Mouse (Mus musculus) lung, postnatal 0 days (tissue): ENCODE results near the gene Pced1b. TPM values are rescaled to one million over a fixed set of nuclear protein-coding genes. Genes with fewer than 3 reads are reported as not detected.

ENCODE experiments used
- ATAC-seq: fragments of 200-750 bp; cut with Nextera tagmentation; 2 replicates; pipeline ENCODE4 v1.8.0; 2017; ENCODE audit warnings: moderate library complexity
- DNase-seq: peaks from one replicate; pipeline ENCODE4 v3.0.0-alpha.2; 2016; ENCODE audit warnings: low spot score
- H3K27ac ChIP-seq: fragments of 300-500 bp; sonication (generic); 2 replicates; pipeline ENCODE4 v1.5.1; 2014; ENCODE audit warnings: antibody characterized with exemption, mild to moderate bottlenecking, low read length, mixed read lengths
- H3K27me3 ChIP-seq: fragments of 300-500 bp; sonication (generic); replicated peaks from 2 replicates; pipeline ENCODE4 v1.6.1; 2014; ENCODE audit warnings: low read length, mixed read lengths; ENCODE audit not compliant: insufficient read depth
- H3K36me3 ChIP-seq: fragments of 300-500 bp; sonication (generic); 2 replicates; pipeline ENCODE4 v1.6.1; 2014; ENCODE audit warnings: low read length, mixed read lengths; ENCODE audit not compliant: insufficient read depth
- H3K4me1 ChIP-seq: fragments of 300-500 bp; sonication (generic); 2 replicates; pipeline ENCODE4 v1.6.1; 2014; ENCODE audit warnings: antibody characterized with exemption, low read depth, low read length, mixed read lengths; ENCODE audit not compliant: insufficient read depth
- H3K4me2 ChIP-seq: fragments of 300-500 bp; sonication (generic); replicated peaks from 2 replicates; pipeline ENCODE4 v1.6.1; 2014; ENCODE audit warnings: low read depth, mild to moderate bottlenecking, low read length, moderate library complexity, mixed read lengths
- H3K4me3 ChIP-seq: fragments of 300-500 bp; sonication (generic); 2 replicates; pipeline ENCODE4 v1.5.1; 2014; ENCODE audit warnings: low read depth, low read length
- H3K9ac ChIP-seq: fragments of 300-500 bp; sonication (generic); replicated peaks from 2 replicates; pipeline ENCODE4 v1.6.1; 2014; ENCODE audit warnings: low read depth, mild to moderate bottlenecking
- H3K9me3 ChIP-seq: fragments of 300-500 bp; sonication (generic); 2 replicates; pipeline ENCODE4 v1.6.1; 2016; ENCODE audit warnings: low read length, mixed read lengths
- CTCF ChIP-seq: IDR thresholded peaks from 2 replicates; pipeline ENCODE4 v1.5.1; 2016; ENCODE audit warnings: antibody characterized with exemption, mild to moderate bottlenecking
- EP300 ChIP-seq: IDR thresholded peaks from 2 replicates; pipeline ENCODE4 v1.6.1; 2016; ENCODE audit warnings: antibody characterized with exemption, mild to moderate bottlenecking, control low read depth
- WGBS: fragments of 180-500 bp; shearing (Covaris S2); extraction: QIAGEN DNeasy Blood & Tissue Kit; methylation state at CpG from one replicate; pipeline ENCODE4 v1.1.7; 2014; 5-methylcytosine and 5-hydroxymethylcytosine counted together
- polyA plus RNA-seq: library from polyadenylated mRNA; unstranded; fragments of >200 nt; fragmentation: Nextera tagmentation; extraction: Ambion mirVana; gene quantifications from 2 replicates; pipeline ENCODE4 v1.2.1, GENCODE M21; 2015

The Pced1b gene
- polyA plus RNA-seq, 1 experiment from 2014 or later, result 9.0 TPM

GRCm38 (mm10) chr15:97348566-97349315 lies 101.8 kb downstream of the Pced1b start:
- Histone ChIP-seq H3K4me1 (peaks cover 15% of the 10 kb centered on the region), H3K4me2 (no peak overlapping the region), H3K27me3 (no peaks in the 10 kb centered on the region), H3K27ac (no peak overlapping the region), H3K9ac (no peak overlapping the region), H3K4me3 (no peak overlapping the region), H3K36me3 (no peaks in the 10 kb centered on the region), H3K9me3 (no peaks in the 10 kb centered on the region)
- peak; percentile 9; the same call in 1 of the 2 replicates for ATAC-seq
- DNase-seq, result peak; percentile 44
- 57% methylated on average over 24 of the region's 24 CpGs for WGBS
- no peak for TF ChIP-seq EP300
- TF ChIP-seq CTCF, result no peak

DNA sequence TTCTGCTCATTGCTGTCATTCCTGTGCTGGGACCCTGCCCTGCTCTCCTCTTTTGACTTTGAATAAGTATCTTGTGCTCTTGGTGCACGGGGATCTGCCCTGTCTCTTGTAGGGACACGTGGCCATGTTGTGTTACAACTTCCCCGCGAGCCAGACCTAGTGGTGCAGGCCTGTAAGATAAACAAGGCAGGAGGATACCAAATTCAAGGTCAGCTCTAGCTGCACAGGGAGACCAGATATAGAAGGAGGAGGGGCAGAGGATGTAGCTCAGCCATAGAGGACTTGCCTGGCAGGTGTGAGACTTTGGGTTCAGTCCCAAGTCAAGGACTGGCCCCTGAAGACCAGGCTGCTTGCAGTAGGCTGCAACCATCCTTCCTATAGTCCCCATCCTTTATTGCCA lies 103.6 kb downstream of the Pced1b start:
- Histone ChIP-seq H3K4me1 (peaks cover 15% of the 10 kb centered on the region), H3K36me3 (no peaks in the 10 kb centered on the region), H3K9me3 (no peaks in the 10 kb centered on the region), H3K9ac (no peak overlapping the region), H3K27ac (peak overlapping the region; percentile 64), H3K4me2 (no peak overlapping the region), H3K4me3 (no peak overlapping the region), H3K27me3 (no peaks in the 10 kb centered on the region)
- DNase-seq (no peak), ATAC-seq (peak; percentile 43)
- 40% methylated on average over 4 of the region's 4 CpGs for WGBS
- TF ChIP-seq EP300 (no peak), CTCF (no peak)

- Histone ChIP-seq H3K9me3 (no peaks in the 10 kb centered on the region), H3K4me1 (peaks cover 15% of the 10 kb centered on the region), H3K36me3 (no peaks in the 10 kb centered on the region), H3K4me3 (no peak overlapping the region), H3K27me3 (no peaks in the 10 kb centered on the region), H3K4me2 (no peak overlapping the region), H3K9ac (no peak overlapping the region), H3K27ac (peak overlapping the region; percentile 64)
- TF ChIP-seq EP300, result peak; percentile 85
- TF ChIP-seq CTCF, result no peak
- peak; percentile 96 for DNase-seq
- WGBS, result 11% methylated on average over 8 of the region's 8 CpGs
- peak; percentile 93 for ATAC-seq
Observed at GRCm38 (mm10) chr15:97351016-97351415, 104.1 kb downstream of the Pced1b start.

DNA sequence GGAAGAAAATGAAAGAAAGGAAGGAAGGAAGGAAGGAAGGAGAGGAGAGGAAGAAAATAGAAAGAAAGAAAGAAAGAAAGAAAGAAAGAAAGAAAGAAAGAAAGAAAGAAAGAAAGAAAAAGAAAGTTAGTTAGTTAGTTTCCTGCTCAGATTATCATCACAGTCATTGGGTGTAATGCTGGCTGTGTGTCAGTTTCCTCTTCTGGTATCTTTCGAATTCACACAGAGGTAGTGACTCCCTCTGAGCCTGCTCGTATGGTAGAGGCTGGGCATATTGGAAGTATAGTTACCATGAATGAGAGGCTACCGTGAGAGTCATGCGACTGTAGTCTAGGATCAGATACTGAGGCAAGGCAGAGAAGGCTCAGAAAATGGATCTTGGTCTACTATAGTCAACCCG lies 104.8 kb downstream of the Pced1b start:
- Histone ChIP-seq H3K9me3 (no peaks in the 10 kb centered on the region), H3K9ac (no peak overlapping the region), H3K27ac (0 out of 2 replicates have a peak overlapping the region, but pooled peaks have one; percentile 48), H3K27me3 (no peaks in the 10 kb centered on the region), H3K4me3 (no peak overlapping the region), H3K36me3 (no peaks in the 10 kb centered on the region), H3K4me2 (no peak overlapping the region), H3K4me1 (peaks cover 15% of the 10 kb centered on the region)
- no peak for TF ChIP-seq EP300
- TF ChIP-seq CTCF, result no peak
- ATAC-seq, result no peak
- WGBS, result 83% methylated on average over 5 of the region's 5 CpGs
- DNase-seq, result no peak

DNA sequence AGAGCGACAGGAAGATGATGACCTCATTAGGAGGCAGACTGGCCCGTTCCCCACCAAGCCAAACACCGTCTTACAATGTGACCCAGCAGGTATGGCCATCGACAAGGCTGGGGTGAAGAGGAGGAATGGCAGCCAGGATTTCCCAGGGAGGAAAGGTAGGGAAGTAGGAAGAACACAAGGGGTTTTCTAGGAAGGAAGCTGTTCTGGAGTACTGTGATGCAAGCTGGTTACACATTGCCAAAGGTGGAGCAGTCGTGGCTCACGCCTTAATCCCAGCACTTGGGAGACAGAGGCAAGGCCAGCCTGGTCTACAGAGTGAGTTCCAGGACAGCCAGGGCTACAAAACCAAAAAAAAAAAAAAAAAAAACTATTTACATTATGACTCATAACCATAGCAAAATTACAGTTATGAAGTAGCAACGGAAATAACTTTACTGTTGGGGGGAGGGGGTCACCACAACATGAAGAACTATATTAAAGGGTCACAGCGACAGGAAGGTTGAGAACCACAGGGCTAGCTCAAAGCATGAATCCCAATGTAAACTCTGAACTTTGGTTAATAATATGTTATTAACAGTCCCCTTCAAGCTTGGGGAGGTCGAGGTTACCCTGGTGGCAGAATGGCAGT lies 108.9 kb downstream of the Pced1b start:
- 46% methylated on average over 9 of the region's 9 CpGs for WGBS
- DNase-seq (no peak), ATAC-seq (no peak; the same call in 1 of the 2 replicates)
- Histone ChIP-seq H3K27ac (no peak overlapping the region), H3K9me3 (no peaks in the 10 kb centered on the region), H3K27me3 (no peaks in the 10 kb centered on the region), H3K36me3 (no peaks in the 10 kb centered on the region), H3K9ac (no peak overlapping the region), H3K4me1 (peaks cover 4% of the 10 kb centered on the region; the same call in 1 of the 2 replicates), H3K4me2 (no peak overlapping the region), H3K4me3 (no peak overlapping the region)
- no peak for TF ChIP-seq CTCF
- no peak for TF ChIP-seq EP300

DNA sequence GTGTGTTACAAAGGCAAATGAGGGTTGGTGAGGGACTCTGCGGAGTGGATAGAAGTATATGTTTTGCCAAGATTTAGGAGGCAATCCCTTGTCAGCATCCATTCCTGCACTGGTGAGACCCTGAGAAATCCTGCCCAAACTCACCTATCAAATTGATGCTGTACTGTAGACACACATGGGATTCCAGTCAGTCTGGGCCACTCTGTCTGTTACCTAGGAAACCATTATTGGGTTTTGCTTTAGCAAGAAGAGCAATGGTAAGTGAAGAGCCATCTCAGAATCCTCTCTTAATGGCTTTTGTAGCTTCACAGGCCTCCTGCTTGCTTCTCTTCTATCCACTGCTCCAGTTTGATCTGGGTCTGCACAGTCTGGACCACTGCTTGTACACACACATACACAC lies 110.1 kb downstream of the Pced1b start:
- H3K27ac ChIP-seq, result no peak overlapping the region
- no peak overlapping the region for H3K4me2 ChIP-seq
- no peaks in the 10 kb centered on the region for H3K27me3 ChIP-seq
- TF ChIP-seq CTCF (no peak), EP300 (no peak)
- no peaks in the 10 kb centered on the region for H3K36me3 ChIP-seq
- H3K9ac ChIP-seq, result no peak overlapping the region
- 93% methylated on average over 1 of the region's 1 CpGs for WGBS
- ATAC-seq (no peak), DNase-seq (no peak)
- H3K9me3 ChIP-seq, result no peaks in the 10 kb centered on the region
- no peaks in the 10 kb centered on the region for H3K4me1 ChIP-seq
- no peak overlapping the region for H3K4me3 ChIP-seq
